Mouse (Mus musculus): ENCODE results near the gene Ksr1. TPM values are rescaled to one million over a fixed set of nuclear protein-coding genes. Genes with fewer than 3 reads are reported as not detected.

Ksr1 gene
- polyA plus RNA-seq, 1 experiment = 18.2 TPM

DNA sequence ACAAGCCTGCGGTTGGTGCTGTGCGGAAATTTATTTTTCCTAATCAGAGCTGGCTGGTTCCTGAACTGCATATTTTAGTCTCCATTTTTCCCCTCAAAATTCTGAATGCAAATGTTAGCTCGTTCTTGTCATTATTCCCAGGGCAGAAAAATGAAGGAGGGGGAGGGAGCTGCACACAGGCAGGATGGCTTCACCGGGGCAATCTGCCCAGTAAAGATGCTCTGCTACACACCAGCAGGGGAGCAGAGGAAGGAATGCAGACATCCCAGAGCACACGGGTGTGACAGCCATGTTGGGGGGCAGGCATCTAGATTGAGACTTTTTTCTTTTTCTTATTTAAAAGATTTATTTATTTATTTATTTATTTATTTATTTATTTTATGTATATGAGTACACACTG lies 9.0 kb downstream of the Ksr1 start:
- Histone ChIP-seq H3K4me1 (ENCODE audit: control insufficient read depth, insufficient read depth, low read length) (peaks cover 12% of the 10 kb centered on the region), H3K27ac (ENCODE audit: control insufficient read depth, insufficient read depth, low read depth, low read length, poor library complexity) (no peak overlapping the region), H3K4me3 (replicated peaks; ENCODE audit: control insufficient read depth, low read depth, low read length) (no peak overlapping the region)
- TF ChIP-seq POLR2A (IDR thresholded peaks at IDR 0.05; ENCODE audit: borderline replicate concordance, control insufficient read depth, low read depth, low read length) (no peak), CTCF (IDR thresholded peaks at IDR 0.05; ENCODE audit: control insufficient read depth, insufficient read depth, low read length) (no peak)
- WGBS = 87% methylated on average over 5 of the region's 5 CpGs

DNA sequence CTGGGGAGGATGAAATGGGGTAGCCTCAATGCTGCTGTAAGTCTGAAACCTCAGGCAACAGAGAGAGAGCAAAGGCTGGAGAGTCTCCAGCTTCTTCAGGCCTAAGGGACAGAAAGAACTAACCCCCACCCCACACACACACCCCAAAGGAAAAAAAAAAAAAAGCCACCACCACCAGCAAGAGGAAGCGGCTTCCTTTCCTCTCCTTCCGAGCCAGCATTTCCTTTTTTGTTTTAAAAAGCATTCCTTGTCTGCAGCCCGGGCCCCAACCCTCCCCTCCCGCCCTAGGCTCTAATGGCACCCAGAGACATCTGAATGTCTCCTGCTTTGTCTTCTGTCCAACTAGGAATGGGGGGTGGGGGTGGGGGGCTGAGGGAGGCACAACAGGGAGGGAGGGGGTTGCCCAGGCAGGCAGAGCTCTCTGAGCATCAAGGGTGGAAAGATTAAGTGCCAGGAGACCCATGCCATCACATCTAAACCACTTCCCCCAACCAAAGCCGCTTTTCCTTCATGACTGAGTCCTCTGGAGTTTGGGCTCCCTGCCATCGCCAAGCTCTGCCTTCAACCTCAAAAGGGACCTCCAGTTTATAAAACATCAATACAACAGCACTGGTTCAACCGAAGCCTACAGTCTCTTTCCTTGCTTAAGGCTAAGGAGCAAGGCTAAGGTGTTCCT lies 10.4 kb downstream of the Ksr1 start:
- WGBS = 13% methylated on average over 7 of the region's 7 CpGs
- Histone ChIP-seq H3K4me3 (replicated peaks; ENCODE audit: control insufficient read depth, low read depth, low read length) (no peak overlapping the region), H3K4me1 (ENCODE audit: control insufficient read depth, insufficient read depth, low read length) (peaks cover 6% of the 10 kb centered on the region), H3K27ac (ENCODE audit: control insufficient read depth, insufficient read depth, low read depth, low read length, poor library complexity) (no peak overlapping the region)
- TF ChIP-seq CTCF (IDR thresholded peaks at IDR 0.05; ENCODE audit: control insufficient read depth, insufficient read depth, low read length) = no peak
- no peak for TF ChIP-seq POLR2A (IDR thresholded peaks at IDR 0.05; ENCODE audit: borderline replicate concordance, control insufficient read depth, low read depth, low read length)

DNA sequence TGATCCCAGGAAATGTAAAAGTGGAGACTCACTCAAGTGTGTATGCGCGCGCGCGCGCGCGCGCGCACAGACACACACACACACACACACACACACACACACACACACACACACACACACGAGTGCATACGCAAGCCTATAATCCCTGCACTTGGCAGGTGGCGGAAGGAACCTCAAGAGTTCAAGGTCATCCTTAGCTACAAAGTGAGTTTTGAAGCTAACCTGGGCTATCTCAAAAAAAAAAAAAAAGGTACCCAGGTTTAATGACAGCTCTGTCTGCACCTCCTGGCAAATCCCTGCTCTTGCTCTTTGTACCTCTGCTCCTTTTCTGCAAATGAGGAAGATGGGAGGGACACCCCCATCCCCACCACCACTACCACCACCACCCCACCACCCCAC lies 11.1 kb downstream of the Ksr1 start:
- Histone ChIP-seq H3K4me3 (replicated peaks; ENCODE audit: control insufficient read depth, low read depth, low read length) (no peak overlapping the region), H3K27ac (ENCODE audit: control insufficient read depth, insufficient read depth, low read depth, low read length, poor library complexity) (no peak overlapping the region), H3K4me1 (ENCODE audit: control insufficient read depth, insufficient read depth, low read length) (peaks cover 5% of the 10 kb centered on the region)
- TF ChIP-seq POLR2A (IDR thresholded peaks at IDR 0.05; ENCODE audit: borderline replicate concordance, control insufficient read depth, low read depth, low read length) = no peak
- TF ChIP-seq CTCF (IDR thresholded peaks at IDR 0.05; ENCODE audit: control insufficient read depth, insufficient read depth, low read length) = no peak
- 93% methylated on average over 13 of the region's 13 CpGs for WGBS

DNA sequence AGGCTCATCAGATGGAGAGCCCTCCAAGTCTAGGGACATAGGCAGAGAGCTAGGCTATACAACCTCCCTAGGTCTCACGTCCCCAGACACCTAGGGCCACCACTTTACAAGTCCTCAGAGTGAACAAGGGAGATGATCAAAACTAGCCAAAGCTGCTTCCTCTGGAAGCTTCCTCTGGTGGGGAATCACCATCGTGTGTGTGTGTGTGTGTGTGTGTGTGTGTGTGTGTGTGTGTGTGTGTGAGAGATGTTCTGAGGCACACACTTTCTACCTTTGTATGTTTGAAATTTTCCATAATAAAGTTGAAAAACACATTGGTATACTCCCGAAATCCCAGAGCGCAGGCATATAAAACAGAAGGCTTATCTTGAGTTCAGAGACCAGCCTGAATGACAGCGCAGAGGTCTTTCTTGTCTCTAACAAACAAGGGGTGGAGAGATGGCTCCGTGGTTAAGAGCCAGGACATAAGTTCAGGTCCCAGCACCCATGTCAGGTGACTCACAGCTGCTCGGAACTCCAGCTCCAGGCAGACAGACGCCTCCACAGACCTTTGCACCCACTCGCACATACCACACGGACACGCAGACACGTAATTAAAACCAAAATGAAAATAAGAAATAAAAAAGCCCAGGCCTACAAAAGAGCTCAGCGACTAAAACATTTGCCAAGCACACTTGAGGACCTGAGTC lies 11.6 kb downstream of the Ksr1 start:
- Histone ChIP-seq H3K27ac (ENCODE audit: control insufficient read depth, insufficient read depth, low read depth, low read length, poor library complexity) (no peak overlapping the region), H3K4me1 (ENCODE audit: control insufficient read depth, insufficient read depth, low read length) (peaks cover 5% of the 10 kb centered on the region), H3K4me3 (replicated peaks; ENCODE audit: control insufficient read depth, low read depth, low read length) (no peak overlapping the region)
- TF ChIP-seq CTCF (IDR thresholded peaks at IDR 0.05; ENCODE audit: control insufficient read depth, insufficient read depth, low read length) (no peak), POLR2A (IDR thresholded peaks at IDR 0.05; ENCODE audit: borderline replicate concordance, control insufficient read depth, low read depth, low read length) (no peak)
- 72% methylated on average over 13 of the region's 13 CpGs for WGBS

DNA sequence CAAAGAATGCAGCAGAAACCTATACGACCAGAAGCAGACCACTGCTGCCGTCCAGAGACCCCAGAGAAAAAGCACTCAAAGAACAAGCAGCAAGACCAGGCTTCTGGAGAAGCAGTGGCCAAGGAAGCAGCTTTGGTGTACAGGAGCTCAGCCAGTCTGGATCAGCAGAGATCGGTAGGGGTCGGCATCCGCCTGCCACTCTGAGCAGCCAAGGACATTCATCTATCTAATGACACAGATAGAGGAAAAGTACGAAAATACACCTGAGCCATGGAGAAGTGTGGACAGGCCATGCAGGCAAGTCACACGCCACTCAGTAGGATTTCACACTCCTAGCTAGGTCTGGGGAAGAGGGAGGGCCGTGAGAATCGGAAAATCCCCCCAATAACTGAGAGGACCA lies 12.2 kb downstream of the Ksr1 start:
- no peak overlapping the region for H3K27ac ChIP-seq (ENCODE audit: control insufficient read depth, insufficient read depth, low read depth, low read length, poor library complexity)
- peaks cover 5% of the 10 kb centered on the region for H3K4me1 ChIP-seq (ENCODE audit: control insufficient read depth, insufficient read depth, low read length)
- WGBS = 83% methylated on average over 9 of the region's 9 CpGs
- no peak overlapping the region for H3K4me3 ChIP-seq (replicated peaks; ENCODE audit: control insufficient read depth, low read depth, low read length)
- TF ChIP-seq CTCF (IDR thresholded peaks at IDR 0.05; ENCODE audit: control insufficient read depth, insufficient read depth, low read length) (no peak), POLR2A (IDR thresholded peaks at IDR 0.05; ENCODE audit: borderline replicate concordance, control insufficient read depth, low read depth, low read length) (no peak)

DNA sequence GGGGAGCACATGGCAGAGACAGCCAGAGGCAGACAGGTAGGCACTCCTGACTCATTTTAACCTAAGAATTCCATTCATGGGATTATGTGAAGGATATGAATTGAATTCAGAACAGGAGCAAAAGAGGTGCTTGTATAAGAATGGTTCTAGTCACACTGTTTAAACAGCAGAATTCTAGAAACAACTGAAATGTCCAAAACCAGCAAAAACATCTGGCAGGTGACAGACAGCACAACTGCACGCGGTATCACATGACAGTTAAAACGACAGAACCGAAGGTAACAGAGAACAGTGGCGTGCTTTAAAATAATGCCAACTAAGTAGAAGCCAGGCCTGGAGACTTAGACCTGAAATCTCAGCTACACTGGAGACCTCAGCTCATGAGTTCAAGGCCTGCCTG lies 13.2 kb downstream of the Ksr1 start:
- no peak for TF ChIP-seq POLR2A (IDR thresholded peaks at IDR 0.05; ENCODE audit: borderline replicate concordance, control insufficient read depth, low read depth, low read length)
- TF ChIP-seq CTCF (IDR thresholded peaks at IDR 0.05; ENCODE audit: control insufficient read depth, insufficient read depth, low read length) = no peak
- 71% methylated on average over 5 of the region's 5 CpGs for WGBS
- Histone ChIP-seq H3K4me3 (replicated peaks; ENCODE audit: control insufficient read depth, low read depth, low read length) (no peak overlapping the region), H3K4me1 (ENCODE audit: control insufficient read depth, insufficient read depth, low read length) (peaks cover 5% of the 10 kb centered on the region), H3K27ac (ENCODE audit: control insufficient read depth, insufficient read depth, low read depth, low read length, poor library complexity) (no peak overlapping the region)

DNA sequence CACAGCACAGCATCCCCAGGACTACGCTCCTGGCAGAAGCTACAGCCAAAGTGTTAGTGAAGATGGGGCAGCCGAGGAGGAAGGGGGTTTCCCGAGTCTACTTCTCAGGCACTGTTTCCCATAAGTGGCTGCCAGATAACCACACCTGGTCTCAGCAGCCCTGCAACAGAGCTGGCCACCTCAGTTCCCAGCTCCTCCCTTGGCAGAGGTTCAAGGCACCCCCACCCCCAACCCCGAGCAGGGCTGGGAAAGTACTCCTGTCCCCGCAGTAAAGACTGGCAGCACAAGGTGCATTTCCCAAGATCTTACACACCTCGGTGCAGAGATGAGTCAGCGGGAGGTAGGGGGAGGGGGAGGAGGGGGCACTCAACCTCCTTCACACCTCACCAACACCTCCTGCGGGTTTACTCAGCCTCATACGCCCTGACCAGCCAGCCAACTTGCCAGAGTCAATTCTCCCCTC lies 14.2 kb downstream of the Ksr1 start:
- WGBS = 41% methylated on average over 9 of the region's 9 CpGs
- Histone ChIP-seq H3K4me1 (ENCODE audit: control insufficient read depth, insufficient read depth, low read length) (peaks cover 5% of the 10 kb centered on the region), H3K4me3 (replicated peaks; ENCODE audit: control insufficient read depth, low read depth, low read length) (no peak overlapping the region), H3K27ac (ENCODE audit: control insufficient read depth, insufficient read depth, low read depth, low read length, poor library complexity) (peak overlapping the region; percentile 7; the same call in 1 of the 2 replicates)
- TF ChIP-seq CTCF (IDR thresholded peaks at IDR 0.05; ENCODE audit: control insufficient read depth, insufficient read depth, low read length) = no peak
- no peak for TF ChIP-seq POLR2A (IDR thresholded peaks at IDR 0.05; ENCODE audit: borderline replicate concordance, control insufficient read depth, low read depth, low read length)

DNA sequence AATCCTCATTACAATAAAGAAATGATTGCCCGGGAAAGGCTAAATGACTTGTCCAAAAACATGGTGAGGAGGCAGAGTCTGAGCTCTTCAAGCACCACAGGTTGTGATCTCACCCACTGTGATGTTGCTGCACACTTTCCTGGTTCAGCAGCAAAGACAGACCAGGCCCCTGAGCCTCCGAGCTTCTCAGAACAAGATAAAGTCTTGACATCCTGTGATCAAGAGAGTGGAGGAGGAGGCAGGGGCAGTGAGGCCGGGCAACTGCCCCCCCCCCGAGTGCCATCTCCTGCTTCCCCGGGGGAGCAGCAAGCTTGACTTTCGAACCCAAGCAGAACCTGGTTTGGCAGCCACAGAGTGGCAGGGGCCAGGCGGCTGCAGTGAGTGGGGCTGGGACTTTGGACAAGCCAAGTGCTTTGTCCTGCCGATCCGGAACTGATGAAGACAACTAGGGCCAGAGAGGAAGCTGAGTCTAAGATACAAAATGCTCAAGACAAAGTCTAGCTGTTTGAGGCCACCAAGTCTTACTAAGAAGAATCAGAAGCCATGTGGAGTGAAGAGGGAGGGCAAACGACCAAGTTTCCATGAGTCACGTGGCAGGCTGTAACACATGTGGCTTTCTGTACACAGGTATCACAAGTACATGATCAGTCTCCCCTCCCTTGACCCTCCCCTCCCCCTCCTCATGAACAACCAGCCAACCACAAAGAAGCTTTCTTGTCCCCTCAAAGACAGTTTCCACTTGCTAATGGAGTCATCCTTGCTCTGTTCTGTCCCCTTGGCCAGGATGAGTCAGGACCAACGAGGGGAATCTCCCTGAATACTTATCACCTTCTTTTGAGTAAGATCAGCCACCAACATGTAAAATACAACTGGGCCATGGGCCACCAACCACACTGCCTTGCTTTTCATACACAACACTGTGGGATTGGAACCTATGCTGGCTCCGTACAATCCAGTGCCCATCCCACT lies 16.5 kb downstream of the Ksr1 start:
- WGBS = 64% methylated on average over 13 of the region's 13 CpGs
- Histone ChIP-seq H3K27ac (ENCODE audit: control insufficient read depth, insufficient read depth, low read depth, low read length, poor library complexity) (no peak overlapping the region), H3K4me3 (replicated peaks; ENCODE audit: control insufficient read depth, low read depth, low read length) (no peak overlapping the region), H3K4me1 (ENCODE audit: control insufficient read depth, insufficient read depth, low read length) (peaks cover 6% of the 10 kb centered on the region)
- no peak for TF ChIP-seq POLR2A (IDR thresholded peaks at IDR 0.05; ENCODE audit: borderline replicate concordance, control insufficient read depth, low read depth, low read length)
- no peak for TF ChIP-seq CTCF (IDR thresholded peaks at IDR 0.05; ENCODE audit: control insufficient read depth, insufficient read depth, low read length)

Measured in bone marrow, adult 2 months (tissue).